Mouse (Mus musculus) c-Kit-positive CD71-positive TER-119-negative erythroid progenitor cells, embryonic 14.5 days (primary cell): ENCODE data around the gene Tsc22d4.
"Not testable (repeated sequence)": the region's sequence is repeated elsewhere in the genome, so short reads cannot be mapped to it uniquely, and the experiment has no call there.

ENCODE experiments used
- DNase-seq: peaks from one replicate; pipeline ENCODE4 v3.0.0-alpha.2; 2013; ENCODE audit warnings: low read depth

Tsc22d4 gene

DNA sequence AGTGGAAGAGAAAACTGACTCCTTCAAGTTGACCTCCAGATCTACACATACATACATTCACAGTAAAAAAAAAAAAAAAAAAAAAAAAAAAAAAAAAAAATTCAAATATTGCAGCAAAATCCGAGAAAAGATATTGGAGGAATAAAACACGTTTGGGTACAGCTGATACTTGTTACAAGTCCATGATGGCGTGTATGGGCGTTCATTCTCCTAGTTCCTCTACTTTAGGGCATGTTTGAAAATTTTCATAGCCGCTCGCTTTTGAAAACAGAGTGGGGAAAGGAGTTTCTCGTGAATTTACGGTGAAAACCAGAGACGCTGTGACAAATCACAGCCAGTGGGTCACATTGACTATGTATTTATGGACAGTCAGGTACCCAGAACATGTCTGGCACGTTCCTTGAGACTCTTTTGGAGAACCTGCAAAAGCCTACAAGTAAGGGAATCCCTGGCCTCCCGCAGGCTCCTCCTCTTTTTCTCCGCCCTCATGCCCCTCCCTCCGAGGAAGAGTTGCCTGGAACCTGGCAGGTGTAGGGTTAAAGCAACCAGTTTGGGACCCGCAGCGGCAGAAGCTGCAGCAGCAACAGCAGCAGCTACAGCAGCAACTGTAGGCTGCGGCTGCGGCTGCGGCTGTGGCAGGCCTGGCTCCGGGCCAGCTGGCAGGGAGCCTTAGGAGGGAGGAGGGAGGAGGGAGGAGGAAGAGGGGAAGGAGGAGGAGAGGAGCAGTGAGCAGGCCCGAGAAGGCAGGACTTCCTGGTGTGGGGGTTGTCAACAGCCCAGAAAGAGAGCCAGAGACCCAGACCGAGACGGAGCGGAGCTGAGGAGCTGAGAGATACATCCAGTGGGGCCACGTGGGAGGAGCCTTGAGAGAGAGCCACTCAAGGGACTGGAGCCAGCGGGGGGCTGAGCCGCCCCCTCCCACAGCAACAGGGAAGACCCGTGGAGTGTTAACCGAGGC, at the start of gene Tsc22d4:
TSS of gene Tsc22d4 (plus strand) at position 517 of the 958 bp plus-strand sequence.
- peak; percentile 77 for DNase-seq

DNA sequence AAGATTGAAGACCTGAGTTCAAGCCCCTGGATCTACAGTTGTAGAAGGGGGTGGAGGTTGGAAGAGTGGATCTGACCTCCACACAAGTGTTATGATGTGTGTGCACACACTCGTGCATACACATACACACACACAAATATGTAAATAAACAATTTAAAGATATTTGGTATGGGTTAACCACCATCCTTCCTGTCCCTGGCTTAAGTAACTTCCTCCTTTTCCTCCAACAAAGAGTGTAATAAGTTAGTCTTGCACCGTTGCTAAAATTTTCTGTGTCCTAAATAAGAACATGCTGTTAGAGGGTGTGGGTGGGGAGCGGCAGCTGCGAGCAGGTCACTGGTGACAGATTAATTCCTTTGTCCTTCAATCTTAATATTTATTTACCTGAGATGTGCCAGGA, 49.6 kb upstream of the Tsc22d4 start:
- no peak for DNase-seq

- DNase-seq, result no peak
Observed at GRCm38 (mm10) chr5:137699080-137699479, 46.5 kb upstream of the Tsc22d4 start.

DNA sequence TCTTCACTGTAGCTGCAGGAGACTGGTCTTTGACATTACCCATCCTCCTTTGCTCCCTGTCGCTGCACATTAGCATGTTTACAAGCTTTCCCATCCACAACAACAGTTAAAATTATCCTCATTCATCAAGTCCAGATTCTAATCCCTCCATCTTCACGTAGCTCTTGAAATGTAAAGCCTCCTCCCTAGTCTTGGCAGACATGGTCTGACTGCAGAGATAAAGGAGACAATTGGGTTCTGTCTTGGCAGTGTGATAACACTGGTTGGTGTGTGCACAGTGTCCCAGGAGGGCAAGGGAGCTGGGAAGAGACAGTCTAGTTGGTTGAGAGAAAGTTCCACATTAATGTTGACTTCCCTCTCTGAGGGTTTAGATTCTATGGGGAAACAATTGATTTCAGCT, 45.7 kb upstream of the Tsc22d4 start:
- DNase-seq, result peak; percentile 49

- no peak for DNase-seq
Observed at GRCm38 (mm10) chr5:137705242-137705641, 40.3 kb upstream of the Tsc22d4 start.

DNA sequence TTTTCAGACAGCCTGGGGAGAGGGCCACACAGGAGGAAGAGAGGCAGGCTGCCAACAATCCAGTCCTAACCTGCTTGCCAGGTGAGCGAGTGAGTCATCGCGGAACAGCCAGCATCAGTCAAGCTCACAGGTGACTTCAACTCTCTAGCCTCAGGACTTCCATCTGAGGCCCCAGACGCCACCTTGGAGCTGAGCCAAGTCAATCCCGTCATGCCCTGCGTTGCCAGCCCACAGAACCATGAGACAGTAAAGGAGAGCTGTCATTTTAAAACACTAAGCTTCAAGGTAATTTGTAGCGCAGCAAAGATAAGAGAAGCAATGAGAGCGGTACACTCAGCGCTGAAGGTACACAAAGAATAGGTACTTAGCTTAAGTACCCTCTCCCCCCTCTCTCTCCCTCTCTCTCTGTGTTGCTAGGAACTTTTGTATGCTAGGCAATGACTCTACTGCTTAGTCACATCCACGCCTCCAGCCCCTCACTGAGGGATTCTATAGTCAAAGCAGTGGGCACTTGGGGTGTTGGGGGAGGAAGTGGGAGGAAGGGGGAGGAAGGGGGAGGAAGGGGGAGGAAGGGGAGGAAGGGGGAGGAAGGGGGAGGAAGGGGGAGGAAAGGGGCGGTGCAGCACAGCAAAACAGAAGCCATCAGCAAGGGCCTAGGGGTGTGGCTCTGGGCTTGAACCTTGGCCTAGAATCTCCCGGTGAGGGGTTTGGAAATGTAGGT, 38.5 kb upstream of the Tsc22d4 start:
- DNase-seq, result no peak

DNA sequence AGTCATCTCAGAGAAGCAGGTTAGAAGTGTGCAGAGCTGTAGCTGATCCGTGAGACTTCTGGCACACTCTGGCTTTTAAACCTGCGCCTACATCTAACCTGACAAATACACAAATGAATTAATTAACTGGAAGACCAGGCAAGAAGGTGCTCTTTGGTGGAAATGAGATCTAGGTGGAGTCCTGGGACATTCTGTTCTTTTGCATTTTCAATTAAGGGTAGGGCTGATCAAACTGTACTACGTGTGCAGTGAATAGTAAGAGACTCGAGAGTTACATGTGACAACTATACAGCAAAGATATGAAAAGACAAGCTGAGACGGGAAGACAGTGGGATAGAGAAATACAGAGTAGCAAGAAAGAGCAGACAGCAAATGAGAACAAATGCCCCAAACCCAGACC, 32.1 kb upstream of the Tsc22d4 start:
- no peak for DNase-seq

DNA sequence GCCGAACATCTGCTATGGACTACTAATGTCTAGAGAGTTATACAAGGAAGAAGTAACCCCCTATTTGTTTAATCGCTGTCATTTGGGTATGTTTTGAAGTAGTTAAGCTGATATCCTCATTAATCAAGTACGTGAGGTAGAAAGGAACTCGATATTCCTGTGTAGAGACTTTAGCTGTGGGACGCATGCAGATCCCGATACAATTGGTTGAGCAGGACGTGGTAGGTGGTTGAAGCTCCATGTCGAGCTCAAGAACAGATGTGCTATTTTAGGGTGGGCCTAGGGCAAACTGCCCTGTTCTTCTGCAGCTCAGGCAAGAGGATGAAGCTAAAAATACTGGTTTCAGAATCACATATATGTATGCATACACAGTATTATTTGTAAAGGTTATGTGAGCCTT, 29.8 kb upstream of the Tsc22d4 start:
- no peak for DNase-seq

DNA sequence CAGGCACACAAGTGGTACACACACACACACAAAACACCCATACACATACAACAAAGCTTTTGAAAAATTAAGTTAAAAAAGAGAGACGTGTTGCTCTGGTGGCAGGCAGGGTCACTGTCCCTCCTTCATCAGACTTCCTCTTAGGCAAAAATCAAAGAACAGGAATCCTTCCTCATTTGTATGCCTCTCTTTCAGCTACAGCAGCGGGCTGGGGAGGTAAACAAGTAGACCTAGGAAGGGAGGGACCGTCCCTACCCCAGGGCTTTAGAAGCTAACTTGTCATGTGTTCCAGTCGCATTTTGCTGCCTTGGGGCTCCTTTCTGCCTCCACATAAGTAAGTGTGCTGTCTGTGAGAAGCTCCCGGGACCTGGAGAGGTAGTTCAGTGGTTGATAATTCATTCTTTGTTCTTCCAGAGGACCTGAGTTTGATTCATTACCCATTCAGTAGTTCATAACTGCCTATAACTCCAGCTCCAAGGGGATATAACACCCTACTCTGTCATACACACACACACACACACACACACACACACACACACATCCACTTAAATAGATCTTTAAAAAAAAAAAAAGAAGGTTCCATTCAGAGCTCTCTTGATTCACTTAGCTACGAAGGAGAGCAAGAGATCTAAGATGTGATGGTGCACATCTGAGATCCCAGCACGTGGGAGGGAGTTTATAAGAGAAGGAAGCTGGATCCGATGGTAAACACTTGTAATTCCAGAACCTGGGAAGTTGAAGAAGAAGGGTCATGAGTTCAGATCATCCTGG, 27.3 kb upstream of the Tsc22d4 start:
- no peak for DNase-seq

DNA sequence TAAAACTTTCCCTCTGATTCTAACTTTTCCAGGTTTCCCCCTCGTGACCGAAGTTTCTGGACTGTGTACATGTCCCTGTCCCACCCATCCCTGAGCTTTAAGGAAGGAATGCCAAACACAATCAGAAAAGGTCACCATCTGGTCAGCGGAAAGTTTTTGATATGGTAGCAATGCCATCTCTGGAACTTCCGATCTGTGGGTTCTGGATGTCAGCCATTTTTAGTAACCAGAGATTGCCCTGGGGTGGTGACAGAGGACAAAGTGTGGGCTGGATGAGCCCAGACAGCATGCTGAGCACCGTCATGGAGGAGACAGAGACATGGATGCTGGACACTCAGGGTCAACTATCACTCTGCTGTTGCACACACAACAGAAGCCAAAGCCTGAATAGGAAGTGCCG, 26.4 kb upstream of the Tsc22d4 start:
- no peak for DNase-seq

- not testable (repeated sequence) for DNase-seq
Observed at GRCm38 (mm10) chr5:137720558-137721164, 24.9 kb upstream of the Tsc22d4 start.

GRCm38 (mm10) chr5:137723840-137724239, 21.7 kb upstream of the Tsc22d4 start:
- DNase-seq, result no peak

GRCm38 (mm10) chr5:137726767-137727166, 18.8 kb upstream of the Tsc22d4 start:
- no peak for DNase-seq

- DNase-seq, result no peak
Observed at GRCm38 (mm10) chr5:137733638-137734288, 11.8 kb upstream of the Tsc22d4 start.

GRCm38 (mm10) chr5:137734289-137735061, 11.1 kb upstream of the Tsc22d4 start:
- no peak for DNase-seq

- DNase-seq, result no peak
Observed at GRCm38 (mm10) chr5:137737400-137737940, 8.1 kb upstream of the Tsc22d4 start.

DNA sequence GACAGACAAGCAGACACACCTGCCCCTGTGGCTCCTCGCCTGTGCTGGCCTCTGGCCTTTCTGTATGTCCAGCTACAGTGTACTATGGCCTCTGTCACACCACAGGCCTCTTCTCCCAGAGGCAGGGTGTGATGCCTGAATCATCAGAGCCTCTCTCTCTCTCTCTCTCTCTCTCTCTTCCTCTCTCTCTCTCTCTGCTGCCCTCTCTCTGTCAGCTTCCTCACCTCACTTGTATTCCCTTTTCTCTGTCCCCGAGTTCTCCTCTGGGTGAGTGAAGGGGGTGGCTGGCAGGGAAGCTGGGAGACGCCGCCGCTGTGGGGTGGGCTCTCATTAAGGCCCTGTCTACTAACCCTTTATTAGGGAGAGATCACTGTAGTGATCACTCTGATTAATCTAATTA, 7.0 kb upstream of the Tsc22d4 start:
- no peak for DNase-seq

- DNase-seq, result no peak
Observed at GRCm38 (mm10) chr5:137739471-137739870, 6.1 kb upstream of the Tsc22d4 start.

DNA sequence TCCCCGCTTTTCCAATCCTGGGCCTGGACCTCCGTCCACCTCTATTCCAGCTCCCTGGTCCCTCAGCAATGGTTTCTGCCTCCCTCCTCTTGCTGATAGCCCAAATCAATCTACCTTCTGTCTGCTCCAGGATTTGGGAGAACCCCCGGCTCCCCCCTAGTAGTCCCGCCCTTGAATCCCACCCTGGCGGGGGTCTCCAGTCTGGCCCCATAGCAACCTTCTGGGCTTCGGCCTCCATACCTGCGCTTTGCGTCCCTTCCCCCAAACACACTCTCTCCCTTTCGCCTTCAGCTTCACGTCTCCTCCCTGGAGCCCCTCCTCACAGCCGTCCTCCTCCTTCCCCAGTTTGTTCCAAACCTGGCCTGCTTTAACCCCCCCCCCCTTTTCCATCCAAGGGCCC, 5.0 kb upstream of the Tsc22d4 start:
- DNase-seq, result no peak
